Mouse (Mus musculus): ENCODE data around the gene Lpgat1. TPM values are rescaled to one million over a fixed set of nuclear protein-coding genes. Genes with fewer than 3 reads are reported as not detected.
A peak's percentile ranks its signal among the peaks of the same experiment; 100 is the strongest.

Gene Lpgat1
- polyA plus RNA-seq, 1 experiment from 2014 or later: 28.7 TPM

DNA sequence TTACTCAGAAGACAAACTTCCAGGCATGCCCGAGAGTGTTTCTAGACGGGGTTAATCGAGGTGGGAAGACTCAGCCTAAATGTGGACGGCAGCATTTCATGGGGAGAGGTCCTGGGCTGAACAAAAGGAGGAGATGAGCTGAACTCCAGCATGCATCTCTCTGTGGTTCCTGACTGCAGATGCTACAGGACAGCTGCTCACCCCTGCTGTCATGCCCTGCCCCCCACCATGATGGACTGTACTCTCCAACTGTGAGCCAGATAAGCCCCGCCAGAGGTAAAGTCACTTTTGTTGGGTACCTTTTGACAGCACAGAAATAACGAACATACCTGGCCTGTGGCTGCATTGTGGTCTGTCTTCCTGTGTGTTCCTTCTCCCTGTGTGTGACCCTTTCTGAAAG is 88.2 kb downstream of the Lpgat1 start:
- no peak for ATAC-seq
- no peaks in the 10 kb centered on the region for H3K9me3 ChIP-seq (ENCODE audit: low read length)
- DNase-seq (ENCODE audit: low spot score): no peak
- 65% methylated on average over 6 of the region's 6 CpGs for WGBS
- no peak overlapping the region for H3K27ac ChIP-seq (ENCODE audit: low read length)
- no peaks in the 10 kb centered on the region for H3K36me3 ChIP-seq (ENCODE audit: insufficient read depth, low read length)
- H3K27me3 ChIP-seq (replicated peaks; ENCODE audit: insufficient read depth, low read length): no peaks in the 10 kb centered on the region
- TF ChIP-seq CTCF (IDR thresholded peaks at IDR 0.05) (no peak), EP300 (IDR thresholded peaks at IDR 0.05) (no peak)
- no peak overlapping the region for H3K4me3 ChIP-seq (ENCODE audit: low read depth, low read length)
- no peaks in the 10 kb centered on the region for H3K4me1 ChIP-seq (ENCODE audit: insufficient read depth, low read depth, low read length)
- H3K9ac ChIP-seq (replicated peaks; ENCODE audit: low read depth): no peak overlapping the region
- no peak overlapping the region for H3K4me2 ChIP-seq (replicated peaks; ENCODE audit: low read depth, low read length)

GRCm38 (mm10) chr1:191806740-191807139 is 89.1 kb downstream of the Lpgat1 start:
- Histone ChIP-seq H3K9ac (replicated peaks; ENCODE audit: low read depth) (no peak overlapping the region), H3K27ac (ENCODE audit: low read length) (no peak overlapping the region), H3K36me3 (ENCODE audit: insufficient read depth, low read length) (no peaks in the 10 kb centered on the region), H3K4me3 (ENCODE audit: low read depth, low read length) (no peak overlapping the region), H3K4me2 (replicated peaks; ENCODE audit: low read depth, low read length) (no peak overlapping the region), H3K9me3 (ENCODE audit: low read length) (no peaks in the 10 kb centered on the region), H3K27me3 (replicated peaks; ENCODE audit: insufficient read depth, low read length) (no peaks in the 10 kb centered on the region), H3K4me1 (ENCODE audit: insufficient read depth, low read depth, low read length) (no peaks in the 10 kb centered on the region)
- no peak for ATAC-seq
- TF ChIP-seq CTCF (IDR thresholded peaks at IDR 0.05) (peak; percentile 38), EP300 (IDR thresholded peaks at IDR 0.05) (no peak)
- 88% methylated on average over 4 of the region's 4 CpGs for WGBS
- no peak for DNase-seq (ENCODE audit: low spot score)

DNA sequence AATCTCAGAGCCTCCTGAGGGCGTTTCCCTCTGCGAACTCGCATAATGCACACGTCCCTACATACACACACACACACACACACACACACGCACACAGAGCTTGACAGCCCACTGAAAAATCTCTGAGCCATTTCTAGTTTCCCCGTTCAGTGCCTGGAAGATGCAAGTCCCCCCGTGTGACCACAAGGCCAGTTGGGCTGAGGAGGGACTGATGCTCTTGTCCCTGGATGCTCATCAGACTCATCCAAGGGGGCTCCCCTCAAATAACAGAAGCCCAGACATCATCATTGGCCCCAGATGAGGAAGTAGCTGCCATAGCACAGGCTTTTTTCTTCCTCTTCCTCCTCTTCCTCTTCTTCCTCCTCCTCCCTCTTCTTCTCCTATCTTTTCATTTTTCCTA is 90.3 kb downstream of the Lpgat1 start:
- Histone ChIP-seq H3K36me3 (ENCODE audit: insufficient read depth, low read length) (no peaks in the 10 kb centered on the region), H3K4me1 (ENCODE audit: insufficient read depth, low read depth, low read length) (no peaks in the 10 kb centered on the region), H3K27me3 (replicated peaks; ENCODE audit: insufficient read depth, low read length) (no peaks in the 10 kb centered on the region), H3K27ac (ENCODE audit: low read length) (no peak overlapping the region), H3K9me3 (ENCODE audit: low read length) (no peaks in the 10 kb centered on the region), H3K9ac (replicated peaks; ENCODE audit: low read depth) (no peak overlapping the region), H3K4me2 (replicated peaks; ENCODE audit: low read depth, low read length) (no peak overlapping the region), H3K4me3 (ENCODE audit: low read depth, low read length) (no peak overlapping the region)
- TF ChIP-seq EP300 (IDR thresholded peaks at IDR 0.05): no peak
- no peak for TF ChIP-seq CTCF (IDR thresholded peaks at IDR 0.05)
- WGBS: 83% methylated on average over 7 of the region's 7 CpGs
- DNase-seq (ENCODE audit: low spot score) (no peak), ATAC-seq (no peak)

- ATAC-seq (no peak), DNase-seq (ENCODE audit: low spot score) (no peak)
- H3K27ac ChIP-seq (ENCODE audit: low read length): no peak overlapping the region
- TF ChIP-seq EP300 (IDR thresholded peaks at IDR 0.05): no peak
- no peak for TF ChIP-seq CTCF (IDR thresholded peaks at IDR 0.05)
- H3K4me3 ChIP-seq (ENCODE audit: low read depth, low read length): no peak overlapping the region
- WGBS: 54% methylated on average over 12 of the region's 12 CpGs
- H3K9ac ChIP-seq (replicated peaks; ENCODE audit: low read depth): no peak overlapping the region
- H3K27me3 ChIP-seq (replicated peaks; ENCODE audit: insufficient read depth, low read length): no peaks in the 10 kb centered on the region
- no peak overlapping the region for H3K4me2 ChIP-seq (replicated peaks; ENCODE audit: low read depth, low read length)
- H3K36me3 ChIP-seq (ENCODE audit: insufficient read depth, low read length): no peaks in the 10 kb centered on the region
- H3K9me3 ChIP-seq (ENCODE audit: low read length): no peaks in the 10 kb centered on the region
- H3K4me1 ChIP-seq (ENCODE audit: insufficient read depth, low read depth, low read length): no peaks in the 10 kb centered on the region
These were observed 91.1 kb downstream of the Lpgat1 start for GRCm38 (mm10) chr1:191808688-191809223.

- Histone ChIP-seq H3K4me1 (ENCODE audit: insufficient read depth, low read depth, low read length) (no peaks in the 10 kb centered on the region), H3K27me3 (replicated peaks; ENCODE audit: insufficient read depth, low read length) (no peaks in the 10 kb centered on the region), H3K27ac (ENCODE audit: low read length) (no peak overlapping the region), H3K36me3 (ENCODE audit: insufficient read depth, low read length) (no peaks in the 10 kb centered on the region), H3K9me3 (ENCODE audit: low read length) (no peaks in the 10 kb centered on the region), H3K4me2 (replicated peaks; ENCODE audit: low read depth, low read length) (no peak overlapping the region), H3K4me3 (ENCODE audit: low read depth, low read length) (no peak overlapping the region), H3K9ac (replicated peaks; ENCODE audit: low read depth) (no peak overlapping the region)
- ATAC-seq: peak; percentile 88
- peak; percentile 86 for DNase-seq (ENCODE audit: low spot score)
- WGBS: 59% methylated on average over 12 of the region's 12 CpGs
- TF ChIP-seq CTCF (IDR thresholded peaks at IDR 0.05) (no peak), EP300 (IDR thresholded peaks at IDR 0.05) (peak; percentile 66)
These were observed 94.1 kb downstream of the Lpgat1 start for GRCm38 (mm10) chr1:191811774-191812173.

- Histone ChIP-seq H3K27ac (ENCODE audit: low read length) (no peak overlapping the region), H3K4me2 (replicated peaks; ENCODE audit: low read depth, low read length) (no peak overlapping the region), H3K4me3 (ENCODE audit: low read depth, low read length) (no peak overlapping the region), H3K9ac (replicated peaks; ENCODE audit: low read depth) (no peak overlapping the region), H3K4me1 (ENCODE audit: insufficient read depth, low read depth, low read length) (no peaks in the 10 kb centered on the region), H3K9me3 (ENCODE audit: low read length) (no peaks in the 10 kb centered on the region), H3K36me3 (ENCODE audit: insufficient read depth, low read length) (no peaks in the 10 kb centered on the region), H3K27me3 (replicated peaks; ENCODE audit: insufficient read depth, low read length) (no peaks in the 10 kb centered on the region)
- TF ChIP-seq EP300 (IDR thresholded peaks at IDR 0.05): no peak
- no peak for TF ChIP-seq CTCF (IDR thresholded peaks at IDR 0.05)
- 79% methylated on average over 13 of the region's 13 CpGs for WGBS
- DNase-seq (ENCODE audit: low spot score) (no peak), ATAC-seq (no peak)
These were observed 95.5 kb downstream of the Lpgat1 start for GRCm38 (mm10) chr1:191812949-191813691.

Data from lung, postnatal 0 days (tissue).